Mouse (Mus musculus) hindbrain, embryonic 12.5 days (tissue): ENCODE data around the gene Cbarp. TPM values are rescaled to one million over a fixed set of nuclear protein-coding genes. Genes with fewer than 3 reads are reported as not detected.

Source experiments
- ATAC-seq: fragments of 200-750 bp; cut with Nextera tagmentation; 2 replicates; pipeline ENCODE4 v1.8.0; 2017; ENCODE audit warnings: moderate TSS enrichment; ENCODE audit not compliant: low FRiP score
- H3K27ac ChIP-seq: fragments of 300-500 bp; sonication (generic); 2 replicates; pipeline ENCODE4 v1.5.1; 2016; ENCODE audit warnings: mild to moderate bottlenecking
- H3K27me3 ChIP-seq: fragments of 300-500 bp; sonication (generic); 2 replicates; pipeline ENCODE4 v1.6.1; 2016; ENCODE audit warnings: mild to moderate bottlenecking
- H3K36me3 ChIP-seq: fragments of 300-500 bp; sonication (generic); 2 replicates; pipeline ENCODE4 v1.6.1; 2016; ENCODE audit warnings: mild to moderate bottlenecking
- H3K4me1 ChIP-seq: fragments of 300-500 bp; sonication (generic); 2 replicates; pipeline ENCODE4 v1.6.1; 2016
- H3K4me2 ChIP-seq: fragments of 300-500 bp; sonication (generic); replicated peaks from 2 replicates; pipeline ENCODE4 v1.6.1; 2016; ENCODE audit warnings: mild to moderate bottlenecking
- H3K4me3 ChIP-seq: fragments of 300-500 bp; sonication (generic); 2 replicates; pipeline ENCODE4 v1.5.1; 2016; ENCODE audit warnings: mild to moderate bottlenecking
- H3K9ac ChIP-seq: fragments of 300-500 bp; sonication (generic); 2 replicates; pipeline ENCODE4 v1.6.1; 2016; ENCODE audit warnings: mild to moderate bottlenecking, moderate library complexity
- H3K9me3 ChIP-seq: fragments of 300-500 bp; sonication (generic); replicated peaks from 2 replicates; pipeline ENCODE4 v1.6.1; 2016; ENCODE audit warnings: mild to moderate bottlenecking
- WGBS: fragments of 180-500 bp; shearing (Covaris S2); methylation state at CpG from one replicate; pipeline ENCODE4 v1.1.7; 2016; 5-methylcytosine and 5-hydroxymethylcytosine counted together
- polyA plus RNA-seq: library from polyadenylated mRNA; unstranded; fragments of >200 nt; fragmentation: Nextera tagmentation; extraction: Ambion mirVana; gene quantifications from 2 replicates; pipeline ENCODE4 v1.2.1, GENCODE M21; 2016

Cbarp gene
- polyA plus RNA-seq, 1 experiment from 2014 or later = 18.4 TPM

DNA sequence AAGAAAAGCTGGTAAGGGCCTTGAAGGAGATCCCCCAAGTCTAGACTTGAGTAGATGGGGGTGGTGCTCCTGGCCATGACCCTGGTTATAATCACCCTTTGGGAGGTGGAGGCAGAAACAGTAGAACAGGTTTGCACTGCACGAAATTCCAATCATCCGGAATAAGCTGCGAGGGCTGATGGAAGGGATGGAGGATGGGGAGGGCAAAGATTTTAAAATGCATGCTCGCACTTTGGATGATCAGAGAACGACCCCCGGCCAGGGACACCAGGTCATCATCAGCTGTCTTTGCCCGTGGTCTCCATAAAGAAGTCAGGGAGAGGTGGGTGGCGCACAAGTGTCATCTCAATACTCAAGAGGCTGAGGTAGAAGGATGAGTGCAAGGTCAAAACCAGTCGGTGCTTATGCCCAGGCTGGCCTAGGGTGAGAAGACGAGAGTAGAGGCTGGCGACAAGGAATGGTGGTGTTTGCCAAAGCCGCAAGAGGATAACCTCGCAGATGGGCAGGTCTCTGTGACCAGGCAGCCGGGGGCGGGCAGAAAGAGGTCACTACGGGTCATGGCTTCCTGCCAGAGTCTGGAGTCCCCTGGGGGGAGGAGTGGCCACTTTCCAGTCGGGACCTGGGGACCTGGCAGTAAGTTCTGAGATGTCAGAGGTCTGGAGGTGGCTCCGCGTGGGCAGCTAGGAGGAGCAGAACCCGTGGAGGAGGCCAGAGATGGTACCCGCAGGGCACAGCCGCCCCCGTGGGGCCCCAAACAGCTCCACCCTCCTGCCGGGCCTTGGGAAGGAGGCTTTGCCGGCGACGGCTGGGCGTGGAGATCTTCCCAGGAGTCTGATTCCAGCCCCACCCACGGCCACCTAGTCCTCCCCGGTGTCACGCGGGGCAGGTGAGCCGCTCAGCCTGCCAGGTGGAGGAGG lies 20.1 kb upstream of the Cbarp start:
- peak overlapping the region; percentile 41 for H3K4me3 ChIP-seq
- peak overlapping the region; percentile 53 for H3K9ac ChIP-seq
- no peaks in the 10 kb centered on the region for H3K27me3 ChIP-seq
- no peaks in the 10 kb centered on the region for H3K9me3 ChIP-seq
- WGBS = 2% methylated on average over 33 of the region's 33 CpGs
- ATAC-seq = no peak
- H3K36me3 ChIP-seq = peaks cover 20% of the 10 kb centered on the region
- peak overlapping the region; percentile 91 for H3K27ac ChIP-seq
- peaks cover 81% of the 10 kb centered on the region for H3K4me1 ChIP-seq
- H3K4me2 ChIP-seq = peak overlapping the region; percentile 63

DNA sequence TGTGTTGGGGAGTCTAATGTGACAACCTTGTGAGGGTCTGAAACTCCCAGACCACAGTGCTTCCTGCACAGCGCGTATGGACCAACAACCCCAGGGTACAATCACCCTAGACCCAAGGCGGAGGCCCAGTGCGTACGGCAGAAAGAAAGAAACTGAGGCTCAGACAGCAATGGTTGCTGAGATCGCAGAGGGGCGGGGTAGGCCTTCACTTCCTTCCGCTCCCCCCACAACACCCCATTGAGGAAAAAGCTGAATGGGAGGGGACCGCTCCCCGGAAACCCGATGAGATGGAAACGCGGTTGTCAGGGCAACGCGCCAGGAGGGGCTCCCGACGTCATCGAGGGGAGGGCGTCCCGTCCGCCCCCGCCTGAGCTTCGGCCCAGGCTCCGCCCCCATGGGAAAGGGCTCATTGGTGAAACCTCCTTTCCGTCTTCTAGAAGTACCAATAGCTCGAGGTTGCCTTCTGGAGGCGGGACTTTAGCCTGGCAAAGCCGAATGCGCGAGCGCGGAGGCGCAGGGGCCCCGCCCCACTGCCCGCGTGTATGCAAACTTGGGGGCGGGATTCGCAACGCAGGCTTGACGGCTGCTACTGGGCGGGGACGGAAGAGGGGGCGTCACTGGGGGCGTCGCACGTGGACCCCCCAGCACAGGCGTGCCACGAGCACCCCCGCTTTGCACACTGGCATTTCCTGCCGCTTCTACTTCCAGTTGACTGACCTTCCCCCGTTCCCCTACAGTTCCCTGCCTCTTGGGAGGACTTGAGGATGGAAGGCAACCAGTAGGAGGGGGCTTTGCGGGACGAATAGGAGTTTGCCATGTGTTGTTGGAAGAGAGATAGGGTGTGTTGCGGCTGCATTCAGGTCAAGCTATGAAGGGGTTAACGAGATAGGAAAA lies 19.2 kb upstream of the Cbarp start:
- peak overlapping the region; percentile 41 for H3K4me3 ChIP-seq
- peaks cover 82% of the 10 kb centered on the region for H3K4me1 ChIP-seq
- peak overlapping the region; percentile 48 for H3K9ac ChIP-seq
- under 1% methylated on average over 55 of the region's 55 CpGs for WGBS
- peak overlapping the region; percentile 91 for H3K27ac ChIP-seq
- peak overlapping the region; percentile 63 for H3K4me2 ChIP-seq
- peaks cover 29% of the 10 kb centered on the region for H3K36me3 ChIP-seq
- H3K27me3 ChIP-seq = no peaks in the 10 kb centered on the region
- ATAC-seq = peak; percentile 86
- no peaks in the 10 kb centered on the region for H3K9me3 ChIP-seq

DNA sequence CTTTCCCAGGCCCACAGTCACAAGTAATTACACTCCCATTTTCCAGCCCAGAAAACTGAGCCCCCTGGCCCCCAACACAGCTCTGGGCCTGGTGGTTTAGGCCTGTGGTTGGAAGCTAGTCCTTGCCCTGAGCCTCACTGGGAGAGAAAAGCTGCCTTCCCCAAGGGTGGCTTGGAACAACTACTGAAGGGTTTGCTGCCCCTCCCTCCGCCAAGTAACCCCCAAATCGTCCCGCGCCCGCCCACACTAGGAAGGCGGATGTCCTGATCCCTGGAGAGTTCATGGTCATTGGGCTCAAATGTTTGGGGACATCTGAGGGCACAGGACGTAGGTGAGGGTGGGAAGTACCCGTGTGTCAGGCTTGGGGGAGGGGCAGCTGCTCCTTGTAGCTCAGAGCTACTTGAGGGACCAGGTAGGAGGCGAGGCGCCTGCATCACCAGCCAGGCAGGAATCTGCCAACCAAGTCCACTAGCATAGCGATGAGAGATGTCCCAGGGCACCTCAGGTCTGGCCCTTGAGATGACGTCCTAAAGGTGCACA lies 18.5 kb upstream of the Cbarp start:
- Histone ChIP-seq H3K9me3 (no peaks in the 10 kb centered on the region), H3K36me3 (peaks cover 36% of the 10 kb centered on the region), H3K9ac (peak overlapping the region; percentile 48; the same call in 1 of the 2 replicates), H3K27ac (peak overlapping the region; percentile 91), H3K4me1 (peaks cover 82% of the 10 kb centered on the region), H3K4me3 (peak overlapping the region; percentile 41), H3K27me3 (no peaks in the 10 kb centered on the region), H3K4me2 (peak overlapping the region; percentile 63)
- ATAC-seq = peak; percentile 2; the same call in 1 of the 2 replicates
- 11% methylated on average over 12 of the region's 12 CpGs for whole genome bisulfite sequencing

DNA sequence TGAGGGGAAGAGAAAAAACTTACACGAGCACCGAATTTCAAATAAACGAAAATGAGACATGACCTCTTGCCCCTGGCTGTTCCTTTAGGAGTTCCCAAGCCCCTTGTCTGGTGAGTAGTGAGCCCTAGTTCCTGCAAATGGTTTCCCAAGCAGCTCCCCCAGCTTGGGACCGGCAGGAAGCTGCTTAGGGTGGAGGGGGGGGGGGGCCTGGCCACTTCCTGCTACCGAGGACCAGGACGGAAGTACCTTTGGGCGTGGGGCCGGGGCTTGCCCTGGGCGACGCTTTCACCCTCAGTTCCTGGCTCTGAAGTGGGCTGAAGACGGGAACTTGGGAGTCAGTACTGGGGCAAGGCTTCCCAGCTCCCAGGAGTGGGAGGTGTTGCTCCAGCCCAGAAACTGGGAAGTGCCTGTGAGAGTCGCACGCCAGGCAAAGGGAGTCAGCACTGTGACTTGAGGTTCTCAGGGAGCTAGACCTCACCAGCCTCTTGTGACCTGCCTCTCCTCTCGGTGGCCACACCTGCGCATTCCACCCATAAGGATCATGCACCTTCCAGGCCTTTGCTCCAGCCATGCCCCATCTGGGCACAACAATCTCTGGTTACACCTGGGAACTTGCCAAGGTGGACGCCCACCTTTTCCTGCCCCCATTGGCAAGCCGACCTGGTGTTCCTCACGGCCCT lies 17.8 kb upstream of the Cbarp start:
- Histone ChIP-seq H3K4me3 (peak overlapping the region; percentile 41), H3K36me3 (peaks cover 42% of the 10 kb centered on the region), H3K27me3 (no peaks in the 10 kb centered on the region), H3K4me1 (peaks cover 86% of the 10 kb centered on the region), H3K4me2 (peak overlapping the region; percentile 63; the same call in 1 of the 2 replicates), H3K9ac (0 out of 2 replicates have a peak overlapping the region, but pooled peaks have one; percentile 48), H3K9me3 (no peaks in the 10 kb centered on the region), H3K27ac (peak overlapping the region; percentile 91)
- no peak; the same call in 1 of the 2 replicates for ATAC-seq
- WGBS = 12% methylated on average over 18 of the region's 18 CpGs

DNA sequence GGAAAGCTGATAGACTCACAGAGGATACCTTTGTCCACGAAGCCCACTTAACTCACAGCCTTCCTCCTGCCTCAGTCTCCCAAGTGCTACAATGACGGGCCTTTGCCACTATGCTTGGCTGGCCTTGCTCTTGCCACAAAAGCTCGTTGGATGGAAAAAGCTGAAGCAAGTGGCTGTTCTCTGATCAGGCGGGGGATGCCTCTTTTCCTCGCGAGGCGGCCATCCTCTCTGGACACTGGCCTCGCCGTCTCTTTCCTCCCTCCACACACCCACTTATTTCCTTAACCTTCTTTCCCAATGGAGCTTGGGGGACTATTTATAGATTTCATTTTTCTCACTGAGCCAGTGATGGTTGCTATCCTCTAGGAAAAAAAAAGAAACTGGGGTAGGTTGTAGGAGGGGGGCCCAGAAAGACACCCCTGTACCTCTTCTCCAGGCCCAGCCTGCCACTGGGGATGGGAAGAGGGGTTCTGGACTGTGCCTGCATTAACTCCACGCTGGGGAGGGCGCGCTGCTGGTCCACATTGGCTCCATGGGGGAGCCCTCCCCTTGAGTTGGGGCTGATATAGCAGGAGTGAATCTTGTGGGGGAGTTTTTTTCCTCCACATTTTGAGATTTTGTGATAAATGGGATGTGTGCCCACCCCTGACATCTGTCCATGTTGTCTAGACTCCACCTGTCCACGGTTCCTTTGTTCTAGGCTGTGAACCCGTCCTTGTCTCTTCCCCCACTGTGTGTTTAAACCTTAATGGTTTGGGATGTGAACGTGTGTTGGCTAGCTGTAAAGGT lies 16.7 kb upstream of the Cbarp start:
- peaks cover 93% of the 10 kb centered on the region for H3K4me1 ChIP-seq
- peak overlapping the region; percentile 91 for H3K27ac ChIP-seq
- no peaks in the 10 kb centered on the region for H3K27me3 ChIP-seq
- H3K9me3 ChIP-seq = no peaks in the 10 kb centered on the region
- 0 out of 2 replicates have a peak overlapping the region, but pooled peaks have one; percentile 8 for H3K4me2 ChIP-seq
- 61% methylated on average over 15 of the region's 15 CpGs for WGBS
- no peak for ATAC-seq
- H3K36me3 ChIP-seq = peaks cover 54% of the 10 kb centered on the region
- H3K9ac ChIP-seq = 0 out of 2 replicates have a peak overlapping the region, but pooled peaks have one; percentile 2
- 0 out of 2 replicates have a peak overlapping the region, but pooled peaks have one; percentile 1 for H3K4me3 ChIP-seq

DNA sequence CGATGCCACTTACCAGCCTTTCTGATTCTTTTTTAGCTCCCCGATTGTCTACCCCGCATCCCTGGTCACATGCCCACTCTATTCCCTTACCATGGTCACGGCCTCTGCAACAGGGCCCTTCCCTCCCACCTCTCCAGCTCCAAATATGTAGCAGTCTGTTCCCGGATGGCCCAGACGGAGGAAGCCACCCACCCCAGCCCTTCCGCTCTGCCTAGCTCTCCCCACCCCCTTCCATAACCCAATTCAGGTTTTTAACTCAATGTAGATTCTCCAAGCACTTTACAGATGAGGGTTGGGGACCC lies 16.1 kb upstream of the Cbarp start:
- Histone ChIP-seq H3K27me3 (no peaks in the 10 kb centered on the region), H3K4me3 (peak overlapping the region; percentile 3; the same call in 1 of the 2 replicates), H3K36me3 (peaks cover 60% of the 10 kb centered on the region), H3K4me1 (peaks cover 93% of the 10 kb centered on the region), H3K9ac (no peak overlapping the region), H3K4me2 (no peak overlapping the region), H3K9me3 (no peaks in the 10 kb centered on the region), H3K27ac (peak overlapping the region; percentile 91)
- ATAC-seq = no peak
- 68% methylated on average over 7 of the region's 7 CpGs for WGBS

DNA sequence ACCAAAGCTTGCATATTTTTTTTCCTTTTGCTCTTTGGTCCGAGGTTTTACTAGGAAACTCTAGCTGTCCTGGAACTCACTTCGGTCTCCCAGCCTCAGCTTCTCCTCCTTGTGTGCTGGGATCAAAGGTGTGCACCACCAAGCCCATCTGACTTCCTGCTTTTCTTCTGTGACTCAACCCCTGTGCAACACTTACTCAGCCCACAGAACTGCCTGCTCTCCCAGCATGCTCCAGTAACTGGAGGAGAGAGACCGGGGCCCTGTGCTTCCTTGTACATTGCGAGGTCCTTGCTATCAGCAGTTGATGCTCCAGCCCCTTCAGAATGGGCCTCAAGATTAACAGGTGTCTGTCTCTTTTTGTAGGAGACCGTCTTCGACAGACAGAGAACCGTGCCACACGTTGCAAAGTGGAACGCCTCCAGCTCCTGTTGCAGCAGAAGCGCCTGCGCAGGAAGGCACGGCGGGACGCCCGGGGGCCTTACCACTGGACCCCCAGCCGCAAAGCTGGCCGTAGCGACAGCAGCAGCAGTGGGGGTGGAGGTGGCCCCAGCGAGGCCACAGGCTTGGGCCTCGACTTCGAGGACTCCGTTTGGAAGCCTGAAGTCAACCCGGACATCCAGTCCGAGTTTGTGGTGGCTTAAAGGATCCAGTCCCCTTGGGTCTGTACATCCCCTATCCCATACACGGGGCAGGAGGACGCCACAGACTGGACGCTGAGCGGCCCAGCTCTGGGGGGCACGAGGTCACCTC lies 15.5 kb upstream of the Cbarp start:
- H3K9ac ChIP-seq = 0 out of 2 replicates have a peak overlapping the region, but pooled peaks have one; percentile 47
- H3K36me3 ChIP-seq = peaks cover 65% of the 10 kb centered on the region
- H3K27me3 ChIP-seq = no peaks in the 10 kb centered on the region
- peak overlapping the region; percentile 91 for H3K27ac ChIP-seq
- H3K9me3 ChIP-seq = no peaks in the 10 kb centered on the region
- H3K4me3 ChIP-seq = peak overlapping the region; percentile 3; the same call in 1 of the 2 replicates
- no peak overlapping the region for H3K4me2 ChIP-seq
- 84% methylated on average over 29 of the region's 29 CpGs for WGBS
- ATAC-seq = no peak
- peaks cover 89% of the 10 kb centered on the region for H3K4me1 ChIP-seq

DNA sequence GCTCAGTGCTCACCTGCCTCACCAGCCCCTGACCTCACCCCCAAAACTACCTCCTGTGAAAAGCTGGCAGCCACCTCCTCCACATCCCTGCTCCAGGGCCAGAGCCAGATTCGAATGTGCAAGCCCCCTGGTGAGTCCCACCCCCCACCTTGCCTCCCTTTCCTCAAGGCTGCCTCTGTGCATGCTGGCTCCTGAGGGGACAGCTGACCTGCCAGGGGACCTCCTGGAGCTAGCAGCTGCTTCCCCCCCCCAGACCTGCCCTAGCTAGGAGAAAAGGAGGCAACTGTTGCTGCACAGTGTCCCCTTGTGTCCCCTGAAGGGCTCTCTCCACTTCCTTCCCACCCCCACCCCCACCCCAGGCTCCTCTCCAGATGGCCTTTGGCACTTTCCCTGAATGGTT lies 14.6 kb upstream of the Cbarp start:
- peaks cover 68% of the 10 kb centered on the region for H3K36me3 ChIP-seq
- H3K9ac ChIP-seq = peak overlapping the region; percentile 47
- no peaks in the 10 kb centered on the region for H3K9me3 ChIP-seq
- 47% methylated on average over 1 of the region's 1 CpGs for WGBS
- H3K27ac ChIP-seq = peak overlapping the region; percentile 71
- 0 out of 2 replicates have a peak overlapping the region, but pooled peaks have one; percentile 7 for H3K4me3 ChIP-seq
- H3K27me3 ChIP-seq = no peaks in the 10 kb centered on the region
- ATAC-seq = no peak
- peaks cover 80% of the 10 kb centered on the region for H3K4me1 ChIP-seq
- H3K4me2 ChIP-seq = no peak overlapping the region; the same call in 1 of the 2 replicates

DNA sequence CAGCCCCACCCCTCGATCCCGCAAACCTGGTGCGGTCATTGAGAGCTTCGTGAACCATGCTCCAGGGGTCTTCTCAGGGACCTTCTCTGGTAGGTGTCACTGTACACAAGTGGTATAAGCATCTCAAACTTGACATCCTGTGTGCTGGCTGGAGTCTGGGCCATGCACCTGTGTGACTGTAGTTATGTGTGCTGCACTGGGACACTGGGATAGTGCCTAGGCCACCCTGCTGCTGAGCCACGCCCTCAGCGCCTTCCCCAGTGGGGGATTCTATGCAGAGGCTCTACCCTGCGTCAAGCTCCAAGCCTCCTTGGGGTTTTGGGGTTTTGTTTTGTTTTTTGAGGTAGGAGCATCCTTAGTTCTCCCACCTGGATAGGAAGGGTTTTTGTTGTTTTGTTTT lies 13.7 kb upstream of the Cbarp start:
- H3K4me1 ChIP-seq = peaks cover 75% of the 10 kb centered on the region
- H3K27me3 ChIP-seq = no peaks in the 10 kb centered on the region
- H3K4me2 ChIP-seq = peak overlapping the region; percentile 99; the same call in 1 of the 2 replicates
- H3K27ac ChIP-seq = peak overlapping the region; percentile 100
- no peak for ATAC-seq
- H3K9ac ChIP-seq = 0 out of 2 replicates have a peak overlapping the region, but pooled peaks have one; percentile 100
- H3K36me3 ChIP-seq = peaks cover 68% of the 10 kb centered on the region
- H3K9me3 ChIP-seq = no peaks in the 10 kb centered on the region
- peak overlapping the region; percentile 5; the same call in 1 of the 2 replicates for H3K4me3 ChIP-seq
- WGBS = 86% methylated on average over 7 of the region's 7 CpGs

DNA sequence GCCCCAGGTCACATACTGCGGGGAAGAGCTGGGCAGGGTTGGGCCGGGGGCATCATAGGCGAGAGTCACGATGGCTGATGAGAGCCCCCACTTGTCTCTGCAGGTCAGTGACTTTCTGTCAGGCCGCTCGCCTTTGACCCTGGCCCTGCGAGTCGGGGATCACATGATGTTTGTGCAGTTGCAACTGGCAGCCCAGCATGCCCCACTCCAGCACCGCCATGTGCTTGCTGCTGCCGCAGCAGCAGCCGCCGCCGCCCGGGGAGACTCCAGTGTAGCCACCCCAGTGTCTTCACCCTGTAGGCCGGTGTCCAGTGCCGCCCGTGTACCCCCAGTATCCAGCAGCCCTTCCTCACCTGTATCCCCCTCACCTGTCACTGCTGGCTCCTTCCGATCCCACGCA lies 13.1 kb upstream of the Cbarp start:
- peak overlapping the region; percentile 100 for H3K9ac ChIP-seq
- 79% methylated on average over 19 of the region's 19 CpGs for WGBS
- H3K4me1 ChIP-seq = peaks cover 68% of the 10 kb centered on the region
- peak overlapping the region; percentile 100 for H3K27ac ChIP-seq
- no peaks in the 10 kb centered on the region for H3K27me3 ChIP-seq
- ATAC-seq = no peak
- H3K9me3 ChIP-seq = no peaks in the 10 kb centered on the region
- peak overlapping the region; percentile 99 for H3K4me2 ChIP-seq
- peaks cover 68% of the 10 kb centered on the region for H3K36me3 ChIP-seq
- peak overlapping the region; percentile 99 for H3K4me3 ChIP-seq
